Mouse (Mus musculus): ENCODE results near the gene Gm7995. TPM values are rescaled to one million over a fixed set of nuclear protein-coding genes. Genes with fewer than 3 reads are reported as not detected.
"Not testable (repeated sequence)": the region's sequence is repeated elsewhere in the genome, so short reads cannot be mapped to it uniquely, and the experiment has no call there.

Gene Gm7995
- total RNA-seq (2021), result not detected
- long read RNA-seq, experiment 1, result 0 reads
- long read RNA-seq, experiment 2, result 0 reads

DNA sequence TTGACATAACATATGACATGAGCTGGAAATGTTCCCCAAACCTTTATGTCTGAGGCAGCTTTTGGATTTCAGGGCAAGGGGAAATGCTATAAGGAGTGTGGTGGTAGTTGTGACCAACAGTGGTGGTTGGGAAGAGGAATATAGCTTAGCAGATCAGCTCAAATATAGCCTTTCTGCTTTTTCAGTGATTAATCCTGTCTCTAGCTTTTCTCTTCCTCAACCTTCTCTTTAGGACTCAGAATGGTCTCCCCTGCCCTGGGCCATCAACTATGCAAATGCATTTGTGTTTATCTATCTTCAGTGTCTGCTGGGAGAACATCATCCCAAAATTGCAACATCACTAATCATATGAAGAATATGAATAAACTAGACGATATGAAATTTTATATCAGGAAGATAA, at the start of gene Gm7995:
TSS of gene Gm7995 (plus strand) at position 301 of the 400 bp plus-strand sequence.
- DNase-seq (ENCODE audit: low spot score in 2 of 2); intact Hi-C loops (cut with DNase I): not testable (repeated sequence)

GRCm38 (mm10) chr14:42297258-42297657, 12.8 kb upstream of the Gm7995 start, which contains the start of gene Gm9611:
Gene Gm9611, minus strand, starts transcription at chr14:42297358.
- intact Hi-C loops (cut with DNase I), result not testable (repeated sequence)

More at GRCm38 (mm10) chr14:42297258-42297657, 12.8 kb upstream of the Gm7995 start, which contains the start of gene Gm9611:
- DNase-seq (ENCODE audit: low spot score in 2 of 2), result not testable (repeated sequence)

Small RNAs within 50 kb of the gene (microRNA-seq; reads per million reads assigned to microRNA genes)
- gene Gm25208 (0 reads per million in 2 experiments), gene Gm25892 (0 reads per million in 2 experiments)

Other genes with a start within 250 kb of the Gm7995 start
- not detected for gene Gm7951, start 192.8 kb upstream of the Gm7995 start, total RNA-seq (2021)
- gene Gm17027, start 147.6 kb upstream of the Gm7995 start, total RNA-seq (2021), result not detected
- gene Gm3573, start 119.4 kb upstream of the Gm7995 start, total RNA-seq (2021), result 1 to 10 TPM in 1 of 2 experiments, under 1 TPM in 1; 0.82 to 2.2 TPM
- gene Gm17026, start 50.2 kb upstream of the Gm7995 start, total RNA-seq (2021), result not detected
- gene Gm9611, start 12.9 kb upstream of the Gm7995 start, total RNA-seq (2021), result not detected
- gene Gm8005, start 129.5 kb downstream of the Gm7995 start, total RNA-seq (2021), result not detected
- gene Gm8011, start 153.7 kb downstream of the Gm7995 start, total RNA-seq (2021), result not detected
- gene Gm8020, start 192.1 kb downstream of the Gm7995 start, total RNA-seq (2021), result not detected
- gene Gm8024, start 214.1 kb downstream of the Gm7995 start, total RNA-seq (2021), result not detected

All from left cerebral cortex, postnatal 14 days (tissue).